Mouse (Mus musculus) heart, adult 2 months (tissue): ENCODE measurements around the gene Kcnh1.

Source experiments
- CTCF ChIP-seq: fragments of 200-600 bp; IDR thresholded peaks from 2 replicates; pipeline ENCODE4 v1.8.1; 2022; ENCODE audit warnings: antibody characterized with exemption, mild to moderate bottlenecking, moderate library complexity
- POLR2A ChIP-seq: fragments of 200-500 bp; IDR thresholded peaks from 2 replicates; pipeline ENCODE4 v1.6.1; 2011; ENCODE audit warnings: mild to moderate bottlenecking, low read depth, low read length, control low read depth; ENCODE audit not compliant: insufficient read depth

GRCm38 (mm10) chr1:192297481-192298128 is 107.0 kb downstream of the Kcnh1 start:
- TF ChIP-seq POLR2A (no peak), CTCF (no peak)
